Mouse (Mus musculus): ENCODE measurements around the gene Six2. TPM values are rescaled to one million over a fixed set of nuclear protein-coding genes. Genes with fewer than 3 reads are reported as not detected.
A peak's percentile ranks its signal among the peaks of the same experiment; 100 is the strongest.
"Not testable (repeated sequence)": the region's sequence is repeated elsewhere in the genome, so short reads cannot be mapped to it uniquely, and the experiment has no call there.

Gene Six2
- total RNA-seq, 1 experiment from 2014 or later = not detected

GRCm38 (mm10) chr17:85690323-85690968, 2.4 kb upstream of the Six2 start:
- no peak for DNase-seq

- no peak for DNase-seq
These were observed 1.8 kb upstream of the Six2 start for GRCm38 (mm10) chr17:85689807-85690319.

- DNase-seq = peak; percentile 12
These were observed 1.1 kb upstream of the Six2 start for GRCm38 (mm10) chr17:85688911-85689806.

- DNase-seq = peak; percentile 60
These were observed 446 bp downstream of the Six2 start for GRCm38 (mm10) chr17:85687421-85688235.

DNA sequence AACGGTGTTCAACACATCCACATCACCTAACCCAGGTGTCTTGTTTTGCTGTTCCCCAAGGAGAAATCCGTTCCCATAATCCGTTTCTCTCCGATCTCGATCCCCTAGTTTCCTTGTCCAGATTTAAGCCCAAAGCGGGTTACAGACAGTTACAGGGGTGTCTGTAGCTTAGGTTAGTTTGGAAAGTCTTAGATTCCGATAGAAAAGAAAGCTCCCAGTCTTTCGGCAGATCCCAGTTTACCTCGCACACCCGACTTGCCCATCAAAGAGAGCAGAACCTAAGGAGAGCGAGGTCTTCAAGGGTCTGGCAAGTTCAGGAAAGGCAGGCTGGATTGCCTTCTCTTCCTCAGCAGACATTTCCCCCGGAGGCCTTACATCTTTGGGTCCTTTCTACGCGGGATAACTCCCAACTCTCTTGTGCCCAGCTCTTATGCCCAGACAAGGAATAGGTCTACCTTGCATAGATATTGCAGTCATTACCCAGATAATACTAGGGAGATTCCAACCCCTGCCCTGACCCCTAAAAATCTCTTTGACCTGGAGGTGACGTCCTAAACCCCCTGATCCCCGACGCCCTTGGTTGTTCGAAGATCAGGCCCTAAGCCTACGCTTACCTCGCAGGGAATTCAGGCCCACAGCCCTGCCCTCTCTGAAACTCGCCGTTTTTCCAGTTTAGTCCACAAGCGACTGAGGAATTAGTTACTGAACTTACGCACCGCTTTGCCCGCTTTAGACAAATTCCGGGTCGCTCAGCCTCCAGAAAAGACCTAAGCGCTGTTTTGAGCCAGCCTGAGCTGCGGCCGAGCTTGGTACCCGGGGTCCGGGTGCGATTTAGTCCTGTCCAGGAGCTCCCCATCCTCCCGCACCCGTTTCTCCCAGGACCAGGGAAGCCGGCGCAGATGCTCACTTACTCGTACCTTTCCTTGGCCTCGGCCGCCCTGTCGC, 1.3 kb downstream of the Six2 start:
- DNase-seq = no peak

GRCm38 (mm10) chr17:85685689-85686281, 2.3 kb downstream of the Six2 start:
- no peak for DNase-seq

GRCm38 (mm10) chr17:85684841-85685688, 3.0 kb downstream of the Six2 start:
- no peak for DNase-seq

- DNase-seq = not testable (repeated sequence)
These were observed 3.6 kb downstream of the Six2 start for GRCm38 (mm10) chr17:85684436-85684835.

- DNase-seq = no peak
These were observed 4.1 kb downstream of the Six2 start for GRCm38 (mm10) chr17:85683984-85684307.

GRCm38 (mm10) chr17:85683111-85683983, 4.7 kb downstream of the Six2 start:
- no peak for DNase-seq

GRCm38 (mm10) chr17:85682181-85682710, 5.8 kb downstream of the Six2 start:
- no peak for DNase-seq

- no peak for DNase-seq
These were observed 6.3 kb downstream of the Six2 start for GRCm38 (mm10) chr17:85681741-85682140.

- no peak for DNase-seq
These were observed 7.1 kb downstream of the Six2 start for GRCm38 (mm10) chr17:85680851-85681550.

GRCm38 (mm10) chr17:85680116-85680850, 7.8 kb downstream of the Six2 start:
- no peak for DNase-seq

GRCm38 (mm10) chr17:85679651-85680050, 8.4 kb downstream of the Six2 start:
- DNase-seq = no peak

DNA sequence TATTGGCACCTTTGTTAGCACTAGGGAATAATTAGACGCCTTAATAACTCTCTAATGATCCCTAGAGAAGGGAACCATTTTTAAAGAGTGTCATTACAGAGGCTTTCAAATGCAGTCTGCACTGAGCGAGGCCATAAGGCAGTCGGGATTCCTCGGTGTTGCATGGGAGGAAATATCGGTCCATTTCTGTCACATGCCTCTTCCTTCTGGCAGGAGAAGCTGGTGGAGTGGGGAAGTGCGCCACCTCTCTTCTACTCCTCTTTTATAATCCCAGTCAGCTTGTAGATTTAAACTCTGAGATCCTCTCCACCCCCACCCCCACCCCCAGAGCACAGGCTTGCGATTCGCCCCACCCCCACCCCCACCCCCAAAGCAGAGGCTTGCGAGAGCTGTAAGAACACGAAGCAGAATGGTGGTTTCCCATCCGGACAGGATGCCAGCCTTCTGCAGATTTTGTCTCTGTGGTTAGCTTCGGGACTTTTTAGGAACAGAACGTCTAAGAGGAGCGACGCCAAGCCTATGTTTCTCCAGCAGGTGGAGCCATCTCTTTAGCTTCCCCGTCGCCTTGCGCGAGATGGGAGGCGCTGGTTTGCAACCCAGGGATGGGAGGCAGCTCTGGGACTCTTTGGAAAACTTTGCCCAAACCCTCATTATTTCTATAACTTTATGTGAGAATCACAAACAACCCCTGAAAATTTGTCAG, 23.3 kb downstream of the Six2 start:
- DNase-seq = peak; percentile 67

DNA sequence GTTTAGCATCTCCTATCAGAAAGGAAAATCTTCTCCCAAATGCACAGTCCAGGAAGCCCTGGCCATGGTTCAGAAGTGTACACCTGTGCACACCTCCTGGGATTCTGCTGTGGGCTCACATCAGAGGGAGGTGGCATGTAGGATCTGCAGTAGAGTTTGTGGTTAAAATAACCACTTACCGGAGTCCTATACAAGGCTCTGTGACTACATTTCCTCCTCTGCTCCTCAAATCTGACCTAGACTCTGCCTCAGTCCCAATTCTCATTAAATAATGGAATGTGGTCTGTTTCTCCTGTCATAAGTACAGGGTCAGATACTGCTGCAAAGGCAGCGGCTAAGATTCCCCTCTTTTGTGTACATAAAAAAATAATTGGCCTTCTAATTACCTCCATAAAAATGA, 23.9 kb downstream of the Six2 start:
- no peak for DNase-seq
